Mouse (Mus musculus) A20 (cell line): Measurements from ENCODE around the gene Cdk20.

Experiments used
- DNase-seq: peaks from one replicate; pipeline ENCODE4 v3.0.0-alpha.2; 2011; ENCODE audit warnings: low read depth, low spot score

Cdk20 gene

GRCm38 (mm10) chr13:64432017-64432995 lies at the start of gene Cdk20:
Cdk20 (plus strand) TSS chr13:64432314.
- no peak for DNase-seq

GRCm38 (mm10) chr13:64384937-64385336 lies 47.2 kb upstream of the Cdk20 start:
- no peak for DNase-seq

- no peak for DNase-seq
Observed at GRCm38 (mm10) chr13:64386048-64386447, 46.1 kb upstream of the Cdk20 start.

GRCm38 (mm10) chr13:64388415-64388814 lies 43.7 kb upstream of the Cdk20 start:
- DNase-seq: no peak

- no peak for DNase-seq
Observed at GRCm38 (mm10) chr13:64396979-64397378, 35.1 kb upstream of the Cdk20 start.

- DNase-seq: no peak
Observed at GRCm38 (mm10) chr13:64398065-64398464, 34.0 kb upstream of the Cdk20 start.

GRCm38 (mm10) chr13:64399906-64400305 lies 32.2 kb upstream of the Cdk20 start:
- DNase-seq: no peak

- DNase-seq: no peak
Observed at GRCm38 (mm10) chr13:64400801-64401361, 31.2 kb upstream of the Cdk20 start.

- DNase-seq: peak; percentile 11
Observed at GRCm38 (mm10) chr13:64402006-64402405, 30.1 kb upstream of the Cdk20 start.

- DNase-seq: no peak
Observed at GRCm38 (mm10) chr13:64402504-64402949, 29.6 kb upstream of the Cdk20 start.

- no peak for DNase-seq
Observed at GRCm38 (mm10) chr13:64402951-64403460, 29.1 kb upstream of the Cdk20 start.

- no peak for DNase-seq
Observed at GRCm38 (mm10) chr13:64403519-64403918, 28.6 kb upstream of the Cdk20 start.

- no peak for DNase-seq
Observed at GRCm38 (mm10) chr13:64405550-64405949, 26.6 kb upstream of the Cdk20 start.

GRCm38 (mm10) chr13:64407992-64408391 lies 24.1 kb upstream of the Cdk20 start:
- peak; percentile 66 for DNase-seq

GRCm38 (mm10) chr13:64410604-64411003 lies 21.5 kb upstream of the Cdk20 start:
- no peak for DNase-seq

GRCm38 (mm10) chr13:64411282-64411681 lies 20.8 kb upstream of the Cdk20 start:
- no peak for DNase-seq

GRCm38 (mm10) chr13:64412752-64413257 lies 19.3 kb upstream of the Cdk20 start:
- DNase-seq: no peak

GRCm38 (mm10) chr13:64415659-64416058 lies 16.5 kb upstream of the Cdk20 start:
- no peak for DNase-seq

- no peak for DNase-seq
Observed at GRCm38 (mm10) chr13:64416955-64417601, 15.0 kb upstream of the Cdk20 start.

GRCm38 (mm10) chr13:64420847-64421246 lies 11.3 kb upstream of the Cdk20 start:
- no peak for DNase-seq

GRCm38 (mm10) chr13:64421386-64421785 lies 10.7 kb upstream of the Cdk20 start:
- no peak for DNase-seq
